ENCODE assay signal across 25 mouse cellular contexts in the genomic region with DNA sequence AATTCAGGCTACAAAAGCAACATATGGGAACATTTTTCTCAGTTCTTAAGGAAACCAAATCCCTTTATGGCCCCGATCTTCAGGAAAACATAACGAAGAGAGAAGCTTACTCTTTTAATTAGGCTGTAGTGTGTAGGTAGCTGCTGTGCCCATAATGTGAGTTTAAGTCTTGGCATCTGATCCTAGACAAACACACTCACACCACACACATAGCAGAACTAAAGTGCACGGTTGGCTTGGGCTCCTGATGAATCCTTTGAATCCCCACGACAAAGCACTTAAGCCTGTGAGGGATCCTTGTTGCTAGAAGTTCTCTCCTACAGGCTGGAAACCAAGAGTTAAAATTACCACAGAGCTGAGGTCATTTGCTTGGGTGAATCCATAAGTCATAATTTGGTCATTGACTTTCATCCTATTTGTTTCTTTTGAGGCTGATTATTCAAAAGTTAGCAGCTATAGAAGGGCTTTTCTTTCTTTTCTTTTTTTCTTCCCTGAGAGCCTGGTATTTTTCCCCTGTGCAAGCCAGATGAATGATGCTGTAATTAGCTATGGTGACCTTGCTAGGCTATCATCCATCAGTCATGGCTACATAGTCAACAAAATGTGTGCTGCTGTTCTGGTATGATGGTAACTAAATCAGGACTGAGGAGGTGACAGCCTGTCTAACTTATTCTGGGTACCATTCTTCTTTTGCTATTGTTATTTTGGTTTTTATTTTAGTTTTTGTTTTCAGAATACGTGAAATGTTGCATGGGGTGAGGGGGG.
DNase-seq lines count a peak whose midpoint lies in the region; ATAC-seq and TF ChIP-seq lines count a peak whose summit lies in the region.
"Had no signal": no experiment of that assay in that cellular context is flagged by ENCODE, and none has a peak within 500 bp of the region (broad histone marks: within the 10 kb centered on the region; RNA-seq: fewer than 3 reads in every experiment).

No protein-coding gene starts in this region.

- no peak for ATAC-seq in midbrain, embryonic 16.5 days
- ATAC-seq in embryonic facial prominence, embryonic 11.5 days (replicated peaks; ENCODE audit: insufficient number of reproducible peaks, low FRiP score, low TSS enrichment, low read depth), result 0 out of 2 replicates have a peak, but pooled peaks have one; percentile 52
- ATAC-seq in limb, embryonic 14.5 days (ENCODE audit: low FRiP score, low read depth), result no peak; the same call in 1 of the 2 replicates
- no peak for ATAC-seq in heart, embryonic 11.5 days (replicated peaks; ENCODE audit: insufficient number of reproducible peaks, low FRiP score, low TSS enrichment)

- 0 out of 2 replicates have a peak overlapping the region, but pooled peaks have one; percentile 13 for H3K27ac ChIP-seq in midbrain, embryonic 10.5 days (replicated peaks)
- no peak overlapping the region for H3K27ac ChIP-seq in midbrain, embryonic 16.5 days (ENCODE audit: low read length)
- no peak overlapping the region for H3K27ac ChIP-seq in embryonic facial prominence, embryonic 11.5 days (replicated peaks; ENCODE audit: low read depth, low read length)
- 0 out of 2 replicates have a peak overlapping the region, but pooled peaks have one; percentile 3 for H3K27ac ChIP-seq in limb, embryonic 14.5 days (replicated peaks; ENCODE audit: low read depth, low read length)
- no peak overlapping the region for H3K27ac ChIP-seq in heart, embryonic 11.5 days (ENCODE audit: low read depth, low read length)
- H3K27ac ChIP-seq: embryonic facial prominence, embryonic 15.5 days; heart, embryonic 13.5 days; hindbrain, embryonic 13.5 days; liver, embryonic 14.5 days; neural tube, embryonic 13.5 days; stomach, embryonic 15.5 days had no signal

- H3K4me3 ChIP-seq in midbrain, embryonic 10.5 days, result no peak overlapping the region
- H3K4me3 ChIP-seq in midbrain, embryonic 16.5 days (ENCODE audit: low read depth, low read length), result no peak overlapping the region
- no peak overlapping the region for H3K4me3 ChIP-seq in embryonic facial prominence, embryonic 11.5 days (ENCODE audit: low read depth, low read length)
- no peak overlapping the region for H3K4me3 ChIP-seq in limb, embryonic 14.5 days (replicated peaks; ENCODE audit: low read length)
- H3K4me3 ChIP-seq in heart, embryonic 11.5 days (ENCODE audit: low read depth, low read length), result no peak overlapping the region
- H3K4me3 ChIP-seq: embryonic facial prominence, embryonic 15.5 days; heart, embryonic 13.5 days; hindbrain, embryonic 13.5 days; neural tube, embryonic 13.5 days; stomach, embryonic 15.5 days had no signal

- no peak for TF ChIP-seq POLR2A in limb, embryonic 14.5 days (IDR thresholded peaks at IDR 0.05; ENCODE audit: borderline replicate concordance, extremely low read depth, insufficient read depth, insufficient read length)

- peaks cover 35% of the 10 kb centered on the region for H3K4me1 ChIP-seq in midbrain, embryonic 10.5 days
- peaks cover 5% of the 10 kb centered on the region for H3K4me1 ChIP-seq in midbrain, embryonic 16.5 days (ENCODE audit: control insufficient read depth, insufficient read depth, low read length)
- no peaks in the 10 kb centered on the region; the same call in 1 of the 2 replicates for H3K4me1 ChIP-seq in embryonic facial prominence, embryonic 11.5 days (ENCODE audit: control insufficient read depth, insufficient read depth, low read length)
- H3K4me1 ChIP-seq in limb, embryonic 14.5 days (ENCODE audit: control insufficient read depth, insufficient read depth, low read length), result peaks cover 12% of the 10 kb centered on the region
- H3K4me1 ChIP-seq in heart, embryonic 11.5 days (ENCODE audit: control insufficient read depth, insufficient read depth, low read length), result no peaks in the 10 kb centered on the region
- H3K4me1 ChIP-seq: embryonic facial prominence, embryonic 15.5 days had no signal

- no peaks in the 10 kb centered on the region for H3K36me3 ChIP-seq in midbrain, embryonic 10.5 days
- H3K36me3 ChIP-seq in midbrain, embryonic 16.5 days (ENCODE audit: control insufficient read depth, insufficient read depth, low read length), result no peaks in the 10 kb centered on the region
- no peaks in the 10 kb centered on the region for H3K36me3 ChIP-seq in embryonic facial prominence, embryonic 11.5 days (replicated peaks; ENCODE audit: control insufficient read depth, insufficient read depth, low read depth, low read length)
- H3K36me3 ChIP-seq in limb, embryonic 14.5 days (ENCODE audit: control insufficient read depth, insufficient read depth, low read length), result no peaks in the 10 kb centered on the region
- no peaks in the 10 kb centered on the region for H3K36me3 ChIP-seq in heart, embryonic 11.5 days (ENCODE audit: control insufficient read depth, insufficient read depth, low read length)
- H3K36me3 ChIP-seq: embryonic facial prominence, embryonic 15.5 days; heart, embryonic 13.5 days; hindbrain, embryonic 13.5 days; neural tube, embryonic 13.5 days; stomach, embryonic 15.5 days had no signal

- 24% methylated on average over 5 of the region's 5 CpGs for WGBS in midbrain, embryonic 10.5 days
- 21% methylated on average over 5 of the region's 5 CpGs for WGBS in midbrain, embryonic 16.5 days
- 18% methylated on average over 5 of the region's 5 CpGs for WGBS in embryonic facial prominence, embryonic 11.5 days
- 21% methylated on average over 5 of the region's 5 CpGs for WGBS in limb, embryonic 14.5 days
- WGBS in heart, embryonic 11.5 days (ENCODE audit: insufficient replicate concordance), result 67% methylated on average over 5 of the region's 5 CpGs

- DNase-seq in adrenal gland, postnatal 10 days, result peak; percentile 4
- no peak for DNase-seq in adrenal gland, postnatal 4 days (ENCODE audit: low spot score in 2 of 2)
- DNase-seq in midbrain, embryonic 10.5 days (ENCODE audit: low spot score), result no peak
- DNase-seq in embryonic facial prominence, embryonic 11.5 days (ENCODE audit: low spot score), result peak; percentile 73
- DNase-seq in limb, embryonic 14.5 days (ENCODE audit: low spot score), result peak; percentile 46
- DNase-seq in left cerebral cortex, postnatal 36 days (ENCODE audit: low spot score in 2 of 2), result no peak
- DNase-seq: cerebellum, adult 2 months; gastrocnemius, postnatal 10 days; heart, adult 11 months; heart, postnatal 14 days; kidney, adult 8-10 months; kidney, postnatal 14 days; lung, embryonic 14.5 days; midbrain, embryonic 14.5 days; right cerebral cortex, adult 18-20 months; right cerebral cortex, postnatal 4 days; thymus, postnatal 25 days had no signal

- no peak overlapping the region for H3K9ac ChIP-seq in midbrain, embryonic 16.5 days (ENCODE audit: low read depth, low read length)
- H3K9ac ChIP-seq in embryonic facial prominence, embryonic 11.5 days (replicated peaks; ENCODE audit: low read length), result no peak overlapping the region
- no peak overlapping the region for H3K9ac ChIP-seq in limb, embryonic 14.5 days (ENCODE audit: low read depth, low read length, severe bottlenecking)
- no peak overlapping the region for H3K9ac ChIP-seq in heart, embryonic 11.5 days (ENCODE audit: low read depth, low read length)
- H3K9ac ChIP-seq: embryonic facial prominence, embryonic 15.5 days; heart, embryonic 13.5 days; hindbrain, embryonic 13.5 days; liver, embryonic 14.5 days; lung, embryonic 14.5 days; neural tube, embryonic 13.5 days; stomach, embryonic 15.5 days had no signal

- intact Hi-C loops in left cerebral cortex, postnatal 36 days (cut with DNase I), result no loop called here

- no peaks in the 10 kb centered on the region for H3K9me3 ChIP-seq in midbrain, embryonic 10.5 days (replicated peaks)
- no peaks in the 10 kb centered on the region for H3K9me3 ChIP-seq in midbrain, embryonic 16.5 days (replicated peaks; ENCODE audit: control insufficient read depth, low read length, poor library complexity, severe bottlenecking)
- H3K9me3 ChIP-seq in embryonic facial prominence, embryonic 11.5 days (replicated peaks; ENCODE audit: control insufficient read depth, low read length), result no peaks in the 10 kb centered on the region
- H3K9me3 ChIP-seq in limb, embryonic 14.5 days (ENCODE audit: control insufficient read depth, low read length), result no peaks in the 10 kb centered on the region
- H3K9me3 ChIP-seq in heart, embryonic 11.5 days (replicated peaks; ENCODE audit: control insufficient read depth, low read length), result no peaks in the 10 kb centered on the region
- H3K9me3 ChIP-seq: embryonic facial prominence, embryonic 15.5 days; heart, embryonic 13.5 days; hindbrain, embryonic 13.5 days; neural tube, embryonic 13.5 days; stomach, embryonic 15.5 days had no signal

- no peak overlapping the region for H3K4me2 ChIP-seq in midbrain, embryonic 16.5 days (ENCODE audit: low read length)
- no peak overlapping the region for H3K4me2 ChIP-seq in embryonic facial prominence, embryonic 11.5 days (ENCODE audit: low read depth, low read length)
- no peak overlapping the region for H3K4me2 ChIP-seq in limb, embryonic 14.5 days (replicated peaks; ENCODE audit: low read depth, low read length, severe bottlenecking)
- no peak overlapping the region for H3K4me2 ChIP-seq in heart, embryonic 11.5 days
- H3K4me2 ChIP-seq: embryonic facial prominence, embryonic 15.5 days; heart, embryonic 13.5 days; hindbrain, embryonic 13.5 days; lung, embryonic 14.5 days; neural tube, embryonic 13.5 days; stomach, embryonic 15.5 days had no signal

- H3K27me3 ChIP-seq in midbrain, embryonic 10.5 days (ENCODE audit: low read depth, poor library complexity, severe bottlenecking), result no peaks in the 10 kb centered on the region
- H3K27me3 ChIP-seq in midbrain, embryonic 16.5 days (ENCODE audit: control insufficient read depth, insufficient read depth, low read depth, low read length), result no peaks in the 10 kb centered on the region
- no peaks in the 10 kb centered on the region for H3K27me3 ChIP-seq in embryonic facial prominence, embryonic 11.5 days (ENCODE audit: control insufficient read depth, insufficient read depth, low read length)
- no peaks in the 10 kb centered on the region for H3K27me3 ChIP-seq in limb, embryonic 14.5 days (ENCODE audit: control insufficient read depth, insufficient read depth, low read length)
- H3K27me3 ChIP-seq in heart, embryonic 11.5 days (ENCODE audit: control insufficient read depth, insufficient read depth, low read length), result no peaks in the 10 kb centered on the region
- H3K27me3 ChIP-seq: embryonic facial prominence, embryonic 15.5 days; heart, embryonic 13.5 days; hindbrain, embryonic 13.5 days; neural tube, embryonic 13.5 days; stomach, embryonic 15.5 days had no signal

Comparison
In these comparisons a context has a peak if more than half of its experiments do, and no peak if none do; other contexts are left out.
1. DNase-seq: peak in adrenal gland, postnatal 10 days (single experiment), embryonic facial prominence, embryonic 11.5 days (single experiment) and limb, embryonic 14.5 days (single experiment); none in adrenal gland, postnatal 4 days (0 of 2), midbrain, embryonic 10.5 days (single experiment) and left cerebral cortex, postnatal 36 days (0 of 2).
2. H3K27ac ChIP-seq: peak in midbrain, embryonic 10.5 days (single experiment) and limb, embryonic 14.5 days (single experiment); none in midbrain, embryonic 16.5 days (single experiment), embryonic facial prominence, embryonic 11.5 days (single experiment) and heart, embryonic 11.5 days (single experiment).